Mouse (Mus musculus) kidney, postnatal 25 days (tissue): ENCODE measurements at regions not wholly inside any gene's neighbourhood (a gene's known extent, or its start where the extent isn't known, plus 50 kb on each side); places are given as distances from the start of the nearest gene placed in this dataset.

ENCODE experiments used
- DNase-seq, 2 experiments: peaks; one replicate each; pipeline ENCODE4 v3.0.0; 2021; ENCODE audit warnings: mixed read lengths in 2 of 2

DNA sequence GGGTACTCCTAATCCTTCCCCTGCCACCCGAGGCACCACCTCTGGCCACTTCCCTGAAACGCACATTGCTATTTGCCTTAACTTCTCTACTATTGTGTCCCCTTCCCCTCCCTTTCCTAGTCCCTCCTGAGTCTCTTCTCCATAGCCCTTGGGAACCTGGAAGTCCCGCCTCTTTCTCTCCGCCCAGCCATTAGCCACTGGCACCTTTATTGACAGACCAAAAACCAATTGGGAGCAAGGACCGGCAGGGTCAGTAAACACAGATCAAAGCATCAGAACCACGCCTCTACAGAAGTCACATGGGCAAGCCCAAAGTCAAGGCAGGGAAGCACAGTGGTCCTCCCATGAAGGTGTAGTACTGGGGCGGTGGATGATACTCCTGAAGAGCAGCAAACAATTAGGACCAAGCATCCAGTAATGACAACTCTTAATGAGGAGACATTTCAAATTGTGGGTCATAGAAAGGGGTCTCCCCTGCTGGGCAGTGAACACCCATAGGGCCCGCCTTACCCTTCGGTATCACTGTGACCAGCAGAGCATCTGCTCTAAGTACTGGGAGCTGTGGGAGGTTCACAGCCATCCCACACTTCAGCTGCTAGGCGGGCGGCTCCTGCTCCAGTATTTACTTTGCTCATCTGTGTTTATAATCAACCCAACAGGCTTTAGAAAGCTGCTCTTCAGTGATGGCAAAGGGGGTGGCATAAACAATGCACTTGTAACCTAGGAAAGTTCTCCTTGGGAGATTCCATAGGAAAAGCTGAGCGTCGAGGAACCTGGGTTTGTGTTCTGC is 226.5 kb upstream of the Mphosph6 start:
- DNase-seq = no peak

DNA sequence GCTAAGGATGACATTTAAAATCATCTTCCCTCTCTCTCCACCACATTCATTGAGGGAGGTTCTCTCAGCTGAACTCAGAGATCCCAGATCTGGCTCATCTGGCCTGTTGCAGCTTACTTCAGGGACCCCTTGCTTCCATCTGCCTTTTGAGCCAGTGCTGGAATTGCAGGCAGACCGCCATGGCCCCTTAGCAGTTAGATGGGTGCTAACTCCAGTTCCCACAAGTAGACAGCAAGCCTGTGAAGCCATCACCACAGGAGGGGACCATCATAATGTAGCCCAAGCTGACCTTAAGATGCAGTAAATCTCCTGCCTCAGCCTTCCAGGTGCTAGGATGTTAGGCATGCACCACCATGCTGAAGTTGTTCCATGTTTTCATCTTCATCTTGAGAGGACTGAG is 221.7 kb upstream of the Mphosph6 start:
- DNase-seq = no peak

GRCm38 (mm10) chr8:118021978-118022377 is 220.2 kb upstream of the Mphosph6 start:
- DNase-seq = no peak

GRCm38 (mm10) chr8:118017261-118017660 is 215.5 kb upstream of the Mphosph6 start:
- no peak for DNase-seq

- no peak for DNase-seq
These were observed 203.4 kb upstream of the Mphosph6 start for GRCm38 (mm10) chr8:118005186-118005585.

DNA sequence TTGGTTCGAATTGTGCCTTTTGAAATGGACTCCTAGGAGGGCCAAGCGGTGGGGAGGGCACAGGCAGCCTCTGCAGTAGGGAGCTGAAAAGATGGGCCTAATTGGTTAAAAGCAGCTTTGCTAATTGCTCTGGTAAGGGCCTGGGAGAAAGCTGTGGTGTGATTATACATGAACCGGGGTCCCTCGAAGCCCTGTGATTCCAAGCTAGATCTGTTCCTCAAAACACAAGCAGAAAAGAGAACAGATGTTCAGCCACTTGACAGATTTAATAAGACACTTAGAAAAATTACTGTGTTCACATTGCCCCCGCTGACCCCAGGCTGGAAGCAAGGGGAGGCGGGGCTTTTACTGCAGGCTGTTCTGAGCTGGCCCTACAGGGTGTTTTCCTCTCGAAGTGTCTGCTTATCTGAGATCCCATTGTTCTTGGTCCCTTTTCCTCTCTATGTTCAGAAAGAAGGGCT is 202.7 kb upstream of the Mphosph6 start:
- peak in 1 of 2 experiments; percentile 5 for DNase-seq

- DNase-seq = no peak
These were observed 199.4 kb upstream of the Mphosph6 start for GRCm38 (mm10) chr8:118001138-118001537.

DNA sequence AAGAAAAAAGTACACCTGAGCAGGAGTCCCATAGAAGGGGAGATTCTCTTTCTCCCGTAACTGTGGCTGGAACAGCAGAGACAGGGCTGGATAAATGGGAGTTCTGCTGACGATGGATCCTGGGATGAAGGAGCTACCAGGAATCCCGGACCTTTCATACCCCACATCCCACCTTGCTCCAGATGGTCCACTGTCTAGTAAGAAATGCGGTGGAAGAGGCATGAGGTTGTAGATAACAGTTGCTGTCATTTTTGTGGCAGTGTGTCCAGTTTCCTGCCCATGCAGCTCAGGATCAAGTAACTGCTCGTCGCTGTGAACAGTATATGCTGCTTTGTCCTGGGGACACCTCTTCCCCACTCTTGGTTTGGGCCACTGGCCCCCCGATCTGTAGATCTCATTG is 190.1 kb upstream of the Mphosph6 start:
- no peak for DNase-seq

GRCm38 (mm10) chr8:117988781-117989180 is 187.0 kb upstream of the Mphosph6 start:
- DNase-seq = no peak

- DNase-seq = peak in 1 of 2 experiments; percentile 1
These were observed 166.6 kb upstream of the Mphosph6 start for GRCm38 (mm10) chr8:117968306-117968705.

GRCm38 (mm10) chr8:117966556-117966955 is 164.8 kb upstream of the Mphosph6 start:
- DNase-seq = peak in 1 of 2 experiments; percentile 6

DNA sequence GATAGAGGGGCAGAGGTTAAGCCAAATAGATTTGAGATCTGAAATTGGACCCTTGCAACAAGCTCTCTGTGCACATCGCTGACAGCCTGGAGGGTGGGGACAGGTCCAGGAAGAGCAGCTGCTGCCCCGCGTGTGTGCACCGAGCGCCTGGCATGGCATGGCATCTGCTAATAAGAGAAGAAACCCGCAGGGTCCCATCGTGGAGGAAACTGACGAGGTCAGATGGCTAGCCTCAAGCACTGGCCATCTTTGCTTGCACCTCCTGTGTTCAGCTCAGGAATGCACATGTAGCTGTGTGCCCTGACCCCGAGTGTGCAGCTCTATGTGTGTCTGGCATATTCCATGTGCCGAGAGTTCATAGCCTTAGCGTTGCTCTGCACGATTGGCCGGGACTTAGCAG is 161.7 kb upstream of the Mphosph6 start:
- DNase-seq = no peak

DNA sequence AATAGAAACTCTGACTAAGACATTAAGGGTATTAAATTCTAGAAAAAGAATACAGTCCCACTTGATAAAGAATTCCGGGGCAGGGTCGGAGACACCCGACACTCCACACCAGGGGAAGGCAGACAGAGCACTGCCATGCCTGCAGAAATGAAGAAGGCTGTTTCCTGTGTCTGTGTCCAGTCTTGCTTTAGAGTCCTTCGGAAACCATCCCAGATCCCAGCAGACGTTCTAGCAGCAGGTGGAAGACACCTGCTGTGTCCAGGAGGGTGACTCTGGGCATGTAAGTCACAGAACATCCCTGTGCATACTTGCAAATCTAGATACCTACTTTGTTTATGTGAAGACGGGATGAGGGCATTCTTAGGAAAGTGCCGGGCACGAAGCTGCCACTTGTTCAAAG is 160.9 kb upstream of the Mphosph6 start:
- DNase-seq = no peak

DNA sequence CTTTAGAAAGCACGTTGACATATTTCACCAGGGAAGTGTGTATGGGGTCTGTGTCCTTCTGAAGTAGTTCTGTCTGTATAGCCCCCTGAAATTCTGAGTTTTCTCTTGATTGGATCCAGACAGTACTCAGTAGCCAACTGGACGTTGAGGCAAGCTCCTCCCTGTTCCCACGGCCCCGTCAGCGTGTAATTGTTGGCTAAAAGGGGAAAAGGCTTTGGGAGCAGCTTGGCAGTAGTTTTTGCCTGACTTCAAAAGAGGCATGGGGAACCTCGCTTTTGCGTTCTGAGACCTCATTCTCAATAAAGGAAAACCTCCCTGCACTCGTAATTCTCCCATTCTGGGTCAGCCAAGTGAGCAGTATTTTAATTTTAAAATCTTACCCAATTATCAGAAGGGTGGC is 157.8 kb upstream of the Mphosph6 start:
- no peak for DNase-seq

- DNase-seq = no peak
These were observed 157.2 kb upstream of the Mphosph6 start for GRCm38 (mm10) chr8:117958914-117959313.

DNA sequence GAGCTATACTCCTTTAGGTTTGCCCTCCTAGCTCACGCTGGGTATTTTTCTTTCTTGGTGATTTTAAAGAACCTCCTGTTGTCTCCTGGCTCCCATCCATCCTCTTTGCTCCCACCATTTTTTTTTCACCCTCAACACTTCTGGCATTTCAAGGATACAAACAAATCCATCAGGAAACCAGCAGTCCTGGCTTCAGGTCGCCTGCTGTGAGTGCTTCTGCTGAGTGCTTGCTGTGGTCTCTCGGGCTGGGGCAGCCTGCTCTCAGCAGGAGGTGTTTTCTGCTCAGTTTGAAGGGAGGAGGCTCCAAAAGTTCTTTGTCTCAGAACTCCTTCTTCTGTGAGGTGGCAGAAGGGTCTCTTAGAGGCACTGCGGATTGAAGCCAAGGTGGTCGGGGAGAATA is 149.9 kb upstream of the Mphosph6 start:
- no peak for DNase-seq

DNA sequence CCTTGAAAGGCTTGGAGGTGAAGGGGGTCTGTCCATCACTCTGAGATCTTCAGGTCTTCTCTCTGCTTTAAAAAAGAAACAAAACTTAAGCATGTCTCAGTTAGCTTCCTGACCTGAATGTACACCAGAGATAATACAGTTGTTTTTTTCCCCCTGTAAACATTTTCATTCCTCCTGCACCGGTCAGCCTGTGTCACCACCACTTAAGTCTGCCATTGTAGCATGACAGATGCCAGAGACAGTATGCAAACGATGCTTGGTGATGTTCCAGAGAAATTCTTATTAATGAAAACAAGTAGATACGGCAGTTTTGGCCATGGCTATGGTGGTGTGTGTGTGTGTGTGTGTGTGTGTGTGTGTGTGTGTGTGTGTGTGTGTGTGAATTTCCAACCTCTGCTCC is 144.8 kb upstream of the Mphosph6 start:
- DNase-seq = no peak

DNA sequence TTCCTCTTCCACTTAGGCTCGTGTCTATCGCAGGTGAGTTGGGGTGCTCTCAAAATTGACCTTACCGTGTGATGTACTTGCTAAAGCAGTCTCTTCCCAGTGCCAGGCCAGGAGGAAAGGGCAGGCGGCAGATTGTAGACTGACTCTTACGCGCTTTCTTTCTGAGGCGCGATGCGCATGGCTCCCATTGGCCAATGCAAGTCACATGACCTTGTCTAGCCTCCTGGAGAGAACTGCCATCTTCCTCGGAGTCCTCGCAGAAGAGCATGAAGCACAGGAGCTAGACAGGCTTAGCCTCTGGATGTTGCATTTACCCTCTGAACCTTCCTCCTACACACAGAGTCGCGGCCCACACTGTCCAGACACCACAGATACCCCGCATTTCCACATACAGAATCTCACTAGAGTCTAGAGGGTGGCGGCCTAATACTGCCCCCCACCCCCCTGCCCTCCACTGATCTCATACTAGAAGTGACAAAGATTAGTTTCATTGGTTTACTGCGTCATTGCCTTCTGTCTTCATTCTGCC is 132.9 kb upstream of the Mphosph6 start:
- no peak for DNase-seq

GRCm38 (mm10) chr8:117930687-117931086 is 128.9 kb upstream of the Mphosph6 start:
- peak in 1 of 2 experiments; percentile 46 for DNase-seq

- DNase-seq = no peak
These were observed 127.9 kb upstream of the Mphosph6 start for GRCm38 (mm10) chr8:117929606-117930005.

- no peak for DNase-seq
These were observed 121.6 kb upstream of the Mphosph6 start for GRCm38 (mm10) chr8:117923296-117923695.

DNA sequence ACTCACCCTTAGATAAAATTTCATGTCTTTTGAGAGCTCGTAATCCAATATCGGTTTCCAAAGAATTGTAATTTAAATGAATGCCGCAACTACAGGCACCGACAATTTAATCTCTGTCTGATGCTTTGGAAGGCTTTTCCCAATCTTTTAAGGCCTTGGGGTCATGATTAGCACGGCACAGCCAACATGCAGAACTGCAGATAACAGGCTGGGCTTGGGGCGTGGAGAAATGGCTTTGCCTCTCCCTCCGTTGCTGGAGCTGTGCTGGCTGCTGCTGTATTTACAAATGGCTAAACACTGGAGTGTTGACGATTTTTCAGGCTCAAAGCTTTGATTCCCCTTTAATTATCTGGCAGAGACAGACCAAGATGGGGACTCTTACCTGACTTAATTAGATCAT is 101.3 kb upstream of the Mphosph6 start:
- DNase-seq = no peak

GRCm38 (mm10) chr8:117899892-117900291 is 98.1 kb upstream of the Mphosph6 start:
- no peak for DNase-seq

- no peak for DNase-seq
These were observed 96.3 kb upstream of the Mphosph6 start for GRCm38 (mm10) chr8:117898015-117898414.

DNA sequence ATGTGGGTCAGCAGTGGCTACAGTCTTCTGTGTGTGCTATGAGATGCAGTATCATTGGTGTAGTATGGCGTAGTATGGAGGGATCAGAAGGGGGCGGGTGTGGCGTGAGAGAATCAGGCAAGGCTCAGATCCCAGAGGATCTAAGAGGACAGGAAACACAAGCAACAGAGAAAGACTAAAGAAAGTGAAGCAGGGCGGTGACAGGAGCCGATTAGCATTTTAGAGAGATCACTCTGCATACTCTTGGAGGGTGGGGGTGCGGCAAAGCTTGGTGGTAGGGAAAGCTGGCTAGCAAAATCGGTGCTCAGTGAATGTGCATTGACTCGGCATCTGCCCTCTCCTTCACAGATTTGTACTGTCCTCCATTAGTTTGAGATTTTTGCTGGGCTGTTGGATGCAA is 93.1 kb upstream of the Mphosph6 start:
- DNase-seq = no peak
